Mouse (Mus musculus): ENCODE measurements around the gene Nup153. TPM values are rescaled to one million over a fixed set of nuclear protein-coding genes. Genes with fewer than 3 reads are reported as not detected.

The Nup153 gene
- total and polyA plus RNA-seq, 2 experiments: 25.0 to 28.8 TPM

GRCm38 (mm10) chr13:46727038-46727836, 503 bp downstream of the Nup153 start:
- Histone ChIP-seq H3K4me1 (ENCODE audit: control insufficient read depth, insufficient read depth, low read length) (peaks cover 11% of the 10 kb centered on the region), H3K27me3 (ENCODE audit: control insufficient read depth, insufficient read depth, low read length) (no peaks in the 10 kb centered on the region), H3K27ac (replicated peaks; ENCODE audit: insufficient read depth, low read depth, low read length) (peak overlapping the region; percentile 82), H3K9ac (ENCODE audit: low read depth, low read length) (peak overlapping the region; percentile 95), H3K79me2 (ENCODE audit: control insufficient read depth, insufficient read depth, low read length) (peaks cover 11% of the 10 kb centered on the region; the same call in 1 of the 2 replicates), H3K4me3 (ENCODE audit: insufficient read depth, low read depth, low read length) (peak overlapping the region; percentile 95), H3K36me3 (ENCODE audit: control insufficient read depth, insufficient read depth, low read length) (no peaks in the 10 kb centered on the region)
- TF ChIP-seq POLR2A (IDR thresholded peaks at IDR 0.05; ENCODE audit: extremely low read depth, insufficient read depth, low read length) (no peak), CTCF (IDR thresholded peaks at IDR 0.05; ENCODE audit: low read depth, low read length) (no peak)
- WGBS: under 1% methylated on average over 84 of the region's 85 CpGs
- peak; percentile 51 for DNase-seq (ENCODE audit: extremely low read depth, low read depth, low spot score)

DNA sequence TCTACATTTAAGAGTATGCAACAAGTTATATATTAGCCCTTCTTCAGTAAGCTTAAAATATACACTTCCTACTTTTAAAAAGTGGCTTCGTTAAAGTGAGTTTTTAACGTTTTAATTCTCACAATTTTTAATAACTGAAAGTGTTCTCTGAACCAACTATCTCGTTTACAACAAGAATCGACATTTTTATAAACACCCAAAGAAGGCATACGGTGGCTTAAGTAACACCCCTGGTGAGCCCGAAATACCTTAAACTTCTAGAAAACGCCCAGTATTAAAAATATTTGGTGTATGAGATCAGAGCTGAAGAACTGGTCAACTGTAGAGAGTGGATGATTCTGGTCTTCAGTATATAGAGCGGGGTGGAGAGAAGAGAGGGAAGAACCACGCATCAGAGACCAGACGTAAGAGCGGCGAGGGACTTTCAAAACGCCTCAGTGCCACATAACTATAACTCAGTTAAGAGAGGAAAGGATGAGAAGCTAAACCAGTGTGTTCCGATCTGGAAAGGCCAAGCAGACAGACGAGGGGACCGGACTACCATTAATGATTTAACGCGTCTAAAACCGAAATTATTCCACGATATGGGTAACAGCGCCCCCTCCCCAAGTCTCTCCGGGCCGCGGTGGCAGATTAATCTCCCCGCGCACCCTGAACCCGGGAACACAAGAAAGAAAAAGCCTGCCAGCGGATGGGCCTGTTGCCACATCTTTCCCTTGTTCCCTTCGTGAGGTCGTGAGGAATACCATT, 1.3 kb downstream of the Nup153 start:
- H3K27ac ChIP-seq (replicated peaks; ENCODE audit: insufficient read depth, low read depth, low read length): peak overlapping the region; percentile 82
- peaks cover 11% of the 10 kb centered on the region; the same call in 1 of the 2 replicates for H3K79me2 ChIP-seq (ENCODE audit: control insufficient read depth, insufficient read depth, low read length)
- peak overlapping the region; percentile 65 for H3K9ac ChIP-seq (ENCODE audit: low read depth, low read length)
- DNase-seq (ENCODE audit: extremely low read depth, low read depth, low spot score): peak; percentile 58
- peaks cover 11% of the 10 kb centered on the region for H3K4me1 ChIP-seq (ENCODE audit: control insufficient read depth, insufficient read depth, low read length)
- H3K36me3 ChIP-seq (ENCODE audit: control insufficient read depth, insufficient read depth, low read length): no peaks in the 10 kb centered on the region
- H3K4me3 ChIP-seq (ENCODE audit: insufficient read depth, low read depth, low read length): peak overlapping the region; percentile 95
- no peaks in the 10 kb centered on the region for H3K27me3 ChIP-seq (ENCODE audit: control insufficient read depth, insufficient read depth, low read length)
- under 1% methylated on average over 30 of the region's 30 CpGs for WGBS
- TF ChIP-seq POLR2A (IDR thresholded peaks at IDR 0.05; ENCODE audit: extremely low read depth, insufficient read depth, low read length): no peak
- no peak for TF ChIP-seq CTCF (IDR thresholded peaks at IDR 0.05; ENCODE audit: low read depth, low read length)

GRCm38 (mm10) chr13:46725227-46725626, 2.5 kb downstream of the Nup153 start:
- 11% methylated on average over 2 of the region's 2 CpGs for WGBS
- 0 out of 2 replicates have a peak overlapping the region, but pooled peaks have one; percentile 35 for H3K9ac ChIP-seq (ENCODE audit: low read depth, low read length)
- DNase-seq (ENCODE audit: extremely low read depth, low read depth, low spot score): peak; percentile 54
- peaks cover 13% of the 10 kb centered on the region; the same call in 1 of the 2 replicates for H3K79me2 ChIP-seq (ENCODE audit: control insufficient read depth, insufficient read depth, low read length)
- H3K27ac ChIP-seq (replicated peaks; ENCODE audit: insufficient read depth, low read depth, low read length): peak overlapping the region; percentile 5; the same call in 1 of the 2 replicates
- H3K4me1 ChIP-seq (ENCODE audit: control insufficient read depth, insufficient read depth, low read length): peaks cover 11% of the 10 kb centered on the region
- 0 out of 2 replicates have a peak overlapping the region, but pooled peaks have one; percentile 11 for H3K4me3 ChIP-seq (ENCODE audit: insufficient read depth, low read depth, low read length)
- H3K36me3 ChIP-seq (ENCODE audit: control insufficient read depth, insufficient read depth, low read length): no peaks in the 10 kb centered on the region
- no peaks in the 10 kb centered on the region for H3K27me3 ChIP-seq (ENCODE audit: control insufficient read depth, insufficient read depth, low read length)
- TF ChIP-seq POLR2A (IDR thresholded peaks at IDR 0.05; ENCODE audit: extremely low read depth, insufficient read depth, low read length): no peak
- TF ChIP-seq CTCF (IDR thresholded peaks at IDR 0.05; ENCODE audit: low read depth, low read length): no peak

- peaks cover 13% of the 10 kb centered on the region; the same call in 1 of the 2 replicates for H3K79me2 ChIP-seq (ENCODE audit: control insufficient read depth, insufficient read depth, low read length)
- H3K36me3 ChIP-seq (ENCODE audit: control insufficient read depth, insufficient read depth, low read length): no peaks in the 10 kb centered on the region
- no peaks in the 10 kb centered on the region for H3K27me3 ChIP-seq (ENCODE audit: control insufficient read depth, insufficient read depth, low read length)
- no peak overlapping the region for H3K9ac ChIP-seq (ENCODE audit: low read depth, low read length)
- TF ChIP-seq POLR2A (IDR thresholded peaks at IDR 0.05; ENCODE audit: extremely low read depth, insufficient read depth, low read length) (no peak), CTCF (IDR thresholded peaks at IDR 0.05; ENCODE audit: low read depth, low read length) (no peak)
- DNase-seq (ENCODE audit: extremely low read depth, low read depth, low spot score): peak; percentile 28
- H3K4me1 ChIP-seq (ENCODE audit: control insufficient read depth, insufficient read depth, low read length): peaks cover 11% of the 10 kb centered on the region
- no peak overlapping the region for H3K4me3 ChIP-seq (ENCODE audit: insufficient read depth, low read depth, low read length)
- H3K27ac ChIP-seq (replicated peaks; ENCODE audit: insufficient read depth, low read depth, low read length): no peak overlapping the region
Measured at GRCm38 (mm10) chr13:46724371-46724770, 3.4 kb downstream of the Nup153 start.

GRCm38 (mm10) chr13:46721009-46721408, 6.7 kb downstream of the Nup153 start:
- no peak for DNase-seq (ENCODE audit: extremely low read depth, low read depth, low spot score)
- Histone ChIP-seq H3K27ac (replicated peaks; ENCODE audit: insufficient read depth, low read depth, low read length) (no peak overlapping the region), H3K36me3 (ENCODE audit: control insufficient read depth, insufficient read depth, low read length) (peaks cover 7% of the 10 kb centered on the region; the same call in 1 of the 2 replicates), H3K79me2 (ENCODE audit: control insufficient read depth, insufficient read depth, low read length) (peaks cover 20% of the 10 kb centered on the region; the same call in 1 of the 2 replicates), H3K4me1 (ENCODE audit: control insufficient read depth, insufficient read depth, low read length) (peaks cover 8% of the 10 kb centered on the region), H3K27me3 (ENCODE audit: control insufficient read depth, insufficient read depth, low read length) (no peaks in the 10 kb centered on the region), H3K4me3 (ENCODE audit: insufficient read depth, low read depth, low read length) (no peak overlapping the region), H3K9ac (ENCODE audit: low read depth, low read length) (no peak overlapping the region)
- TF ChIP-seq CTCF (IDR thresholded peaks at IDR 0.05; ENCODE audit: low read depth, low read length) (no peak), POLR2A (IDR thresholded peaks at IDR 0.05; ENCODE audit: extremely low read depth, insufficient read depth, low read length) (no peak)

Data from liver, adult 2 months (tissue).